Mouse (Mus musculus): ENCODE measurements around the gene Ralgapb. TPM values are rescaled to one million over a fixed set of nuclear protein-coding genes. Genes with fewer than 3 reads are reported as not detected.
"Not testable (repeated sequence)": the region's sequence is repeated elsewhere in the genome, so short reads cannot be mapped to it uniquely, and the experiment has no call there.

Gene Ralgapb
- total and polyA plus RNA-seq, 3 experiments = 14.6 to 34.5 (median 33.7) TPM

DNA sequence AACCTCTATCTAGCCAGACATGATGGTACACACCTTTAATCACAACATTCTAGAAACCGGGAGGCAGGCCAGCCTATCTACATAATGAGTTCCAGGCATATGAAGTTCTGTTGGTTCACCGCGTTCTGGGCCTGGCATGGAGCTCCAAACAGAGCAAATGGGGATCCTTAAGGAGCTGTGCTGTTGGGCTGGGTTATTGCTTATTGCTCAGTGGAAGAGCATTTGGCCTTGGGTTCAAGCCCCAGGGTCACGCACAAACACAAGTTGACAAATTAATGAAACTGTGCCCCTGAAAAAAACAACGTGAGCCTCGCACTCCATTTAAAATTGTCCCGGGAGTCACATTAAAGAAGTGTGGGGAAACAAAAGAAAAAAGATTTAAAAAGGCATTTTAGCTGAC is 20.2 kb upstream of the Ralgapb start:
- 86% methylated on average over 7 of the region's 7 CpGs for WGBS
- no peaks in the 10 kb centered on the region for H3K4me1 ChIP-seq (ENCODE audit: control insufficient read depth, insufficient read depth, low read length)
- intact Hi-C loops (cut with DNase I) = no loop called here

DNA sequence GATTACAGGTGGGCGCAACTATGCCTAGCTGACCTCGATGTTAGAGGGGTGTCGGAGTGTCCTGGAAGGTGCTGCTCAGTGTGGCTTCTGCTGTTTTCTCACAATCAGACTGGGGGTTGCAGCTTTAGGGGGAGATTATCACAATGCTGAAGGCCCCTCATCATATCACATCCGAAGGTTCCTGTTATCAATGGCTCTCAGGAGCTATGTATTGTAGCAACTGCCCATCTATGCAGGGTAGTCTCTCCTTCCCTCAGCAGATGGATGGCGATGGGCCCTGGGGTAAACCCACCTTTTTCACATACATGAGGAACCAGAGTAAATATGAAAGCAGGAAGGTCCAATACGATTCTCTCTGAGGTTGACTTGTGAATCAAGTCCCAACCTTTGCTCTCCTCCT is 13.3 kb upstream of the Ralgapb start:
- TF ChIP-seq EP300 (IDR thresholded peaks at IDR 0.05; ENCODE audit: insufficient read depth, low read depth, low read length) = no peak
- no peak for TF ChIP-seq CTCF (IDR thresholded peaks at IDR 0.05)
- TF ChIP-seq POLR2A (IDR thresholded peaks at IDR 0.05; ENCODE audit: insufficient read depth, low read depth, low read length) = no peak
- no peaks in the 10 kb centered on the region for H3K27me3 ChIP-seq (ENCODE audit: control insufficient read depth, insufficient read depth, low read length)
- no peaks in the 10 kb centered on the region for H3K79me2 ChIP-seq (replicated peaks; ENCODE audit: control insufficient read depth, insufficient read depth, low read length)
- no peaks in the 10 kb centered on the region for H3K36me3 ChIP-seq (ENCODE audit: control insufficient read depth, insufficient read depth, low read length)
- 84% methylated on average over 6 of the region's 6 CpGs for WGBS
- DNase-seq = no peak
- no peak overlapping the region for H3K4me3 ChIP-seq
- no peaks in the 10 kb centered on the region for H3K4me1 ChIP-seq (ENCODE audit: control insufficient read depth, insufficient read depth, low read length)
- intact Hi-C loops (cut with DNase I) = no loop called here
- no peak overlapping the region for H3K9ac ChIP-seq (ENCODE audit: low read depth, low read length)
- H3K27ac ChIP-seq = no peak overlapping the region

More for the DNA sequence above, 20.2 kb upstream of the Ralgapb start:
- H3K36me3 ChIP-seq (ENCODE audit: control insufficient read depth, insufficient read depth, low read length) = no peaks in the 10 kb centered on the region
- no peaks in the 10 kb centered on the region for H3K79me2 ChIP-seq (replicated peaks; ENCODE audit: control insufficient read depth, insufficient read depth, low read length)
- H3K27me3 ChIP-seq (ENCODE audit: control insufficient read depth, insufficient read depth, low read length) = no peaks in the 10 kb centered on the region
- H3K27ac ChIP-seq = no peak overlapping the region
- no peak overlapping the region for H3K4me3 ChIP-seq
- no peak overlapping the region for H3K9ac ChIP-seq (ENCODE audit: low read depth, low read length)
- DNase-seq = no peak
- TF ChIP-seq POLR2A (IDR thresholded peaks at IDR 0.05; ENCODE audit: insufficient read depth, low read depth, low read length) = no peak
- TF ChIP-seq EP300 (IDR thresholded peaks at IDR 0.05; ENCODE audit: insufficient read depth, low read depth, low read length) = no peak
- TF ChIP-seq CTCF (IDR thresholded peaks at IDR 0.05) = no peak

DNA sequence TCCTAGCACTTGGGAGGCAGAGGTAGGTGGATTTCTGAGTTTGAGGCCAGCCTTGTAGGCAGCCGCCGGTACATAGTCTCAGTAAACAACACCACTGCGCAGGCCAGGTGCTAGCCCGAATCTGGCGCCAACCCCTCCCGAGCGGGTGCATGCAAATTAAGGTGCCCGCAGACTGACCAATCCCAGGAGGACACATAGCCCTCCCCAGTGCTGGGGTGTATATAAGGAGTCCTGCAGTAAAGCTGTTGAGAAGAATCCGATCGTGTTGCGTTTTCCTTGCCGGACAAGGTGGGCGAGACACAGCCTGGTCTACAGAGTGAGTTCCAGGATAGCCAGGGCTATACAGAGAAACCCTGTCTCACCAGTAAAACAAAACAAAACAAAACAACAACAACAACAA is 12.5 kb upstream of the Ralgapb start:
- WGBS = 68% methylated on average over 13 of the region's 13 CpGs
- H3K27ac ChIP-seq; H3K4me3 ChIP-seq; H3K9ac ChIP-seq (ENCODE audit: low read depth, low read length); H3K79me2 ChIP-seq (replicated peaks; ENCODE audit: control insufficient read depth, insufficient read depth, low read length); H3K4me1 ChIP-seq (ENCODE audit: control insufficient read depth, insufficient read depth, low read length); intact Hi-C loops (cut with DNase I); DNase-seq; H3K36me3 ChIP-seq (ENCODE audit: control insufficient read depth, insufficient read depth, low read length); H3K27me3 ChIP-seq (ENCODE audit: control insufficient read depth, insufficient read depth, low read length): not testable (repeated sequence)

DNA sequence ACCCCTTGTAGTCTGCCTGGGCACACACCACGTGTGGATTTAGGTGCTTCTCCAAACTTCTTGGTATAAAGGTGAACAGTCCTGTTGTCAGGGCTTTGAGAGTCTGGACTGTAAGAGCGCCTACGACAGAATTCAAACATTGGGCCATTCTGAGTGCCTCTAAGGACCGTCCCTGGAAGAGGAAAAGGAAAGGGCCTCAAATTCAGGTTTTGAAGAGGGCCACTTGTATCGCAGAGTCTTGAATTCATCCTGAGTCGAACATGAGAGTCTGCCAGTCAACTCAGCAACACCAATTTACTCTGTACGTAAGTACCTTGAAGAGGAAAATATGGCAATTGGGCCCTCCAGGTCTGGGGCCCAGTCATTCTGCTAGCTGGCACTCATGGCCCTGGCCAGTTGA is 6.7 kb upstream of the Ralgapb start:
- WGBS = 82% methylated on average over 7 of the region's 7 CpGs
- Histone ChIP-seq H3K9ac (ENCODE audit: low read depth, low read length) (no peak overlapping the region), H3K36me3 (ENCODE audit: control insufficient read depth, insufficient read depth, low read length) (no peaks in the 10 kb centered on the region), H3K27ac (no peak overlapping the region), H3K79me2 (replicated peaks; ENCODE audit: control insufficient read depth, insufficient read depth, low read length) (no peaks in the 10 kb centered on the region), H3K4me3 (no peak overlapping the region), H3K4me1 (ENCODE audit: control insufficient read depth, insufficient read depth, low read length) (no peaks in the 10 kb centered on the region), H3K27me3 (ENCODE audit: control insufficient read depth, insufficient read depth, low read length) (no peaks in the 10 kb centered on the region)
- intact Hi-C loops (cut with DNase I) = no loop called here
- TF ChIP-seq POLR2A (IDR thresholded peaks at IDR 0.05; ENCODE audit: insufficient read depth, low read depth, low read length) = no peak
- TF ChIP-seq CTCF (IDR thresholded peaks at IDR 0.05) = no peak
- no peak for TF ChIP-seq EP300 (IDR thresholded peaks at IDR 0.05; ENCODE audit: insufficient read depth, low read depth, low read length)
- DNase-seq = no peak

DNA sequence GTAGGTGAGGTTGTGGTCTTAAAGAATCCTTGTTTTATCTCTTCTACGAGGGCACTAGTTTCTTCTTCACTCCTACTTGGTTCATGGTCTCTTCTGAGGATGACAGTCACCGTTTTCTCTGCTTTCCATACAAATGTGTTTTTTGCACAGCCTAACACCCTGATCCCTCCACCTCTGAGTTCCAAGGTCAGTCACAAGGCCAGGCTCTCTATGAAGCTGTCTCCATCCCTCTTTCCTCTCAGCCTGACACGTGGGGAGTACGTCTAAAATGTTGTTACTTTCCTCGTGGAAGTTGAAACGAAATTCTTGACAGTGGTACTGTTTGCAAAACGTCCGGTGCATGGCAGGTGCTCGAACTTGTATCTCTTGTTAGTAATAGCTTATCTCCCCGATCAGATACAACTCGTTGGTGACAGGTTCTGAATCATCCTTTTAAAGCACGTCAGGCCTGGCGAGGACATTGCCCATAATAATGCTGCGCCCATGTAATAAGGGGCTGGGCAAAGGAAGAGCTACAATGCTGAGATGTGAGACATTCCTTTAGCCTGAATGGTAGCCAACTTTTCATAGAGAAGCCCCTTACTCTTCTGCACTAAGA is 552 bp upstream of the Ralgapb start:
- Histone ChIP-seq H3K27me3 (ENCODE audit: control insufficient read depth, insufficient read depth, low read length) (no peaks in the 10 kb centered on the region), H3K27ac (peak overlapping the region; percentile 59), H3K4me1 (ENCODE audit: control insufficient read depth, insufficient read depth, low read length) (peaks cover 9% of the 10 kb centered on the region), H3K36me3 (ENCODE audit: control insufficient read depth, insufficient read depth, low read length) (peaks cover 14% of the 10 kb centered on the region; the same call in 1 of the 2 replicates), H3K79me2 (replicated peaks; ENCODE audit: control insufficient read depth, insufficient read depth, low read length) (peaks cover 5% of the 10 kb centered on the region), H3K4me3 (peak overlapping the region; percentile 45), H3K9ac (ENCODE audit: low read depth, low read length) (peak overlapping the region; percentile 60)
- WGBS = 19% methylated on average over 14 of the region's 14 CpGs
- TF ChIP-seq POLR2A (IDR thresholded peaks at IDR 0.05; ENCODE audit: insufficient read depth, low read depth, low read length) = no peak; the same call in 1 of the 2 replicates
- no peak for TF ChIP-seq EP300 (IDR thresholded peaks at IDR 0.05; ENCODE audit: insufficient read depth, low read depth, low read length)
- TF ChIP-seq CTCF (IDR thresholded peaks at IDR 0.05) = no peak
- DNase-seq = peak in 1 of 2 experiments; percentile 19
- intact Hi-C loops (cut with DNase I) = loop anchor here (2.0 kb wide), 1 partner anchor 48 kb away; no protein-coding TSS in a partner anchor

DNA sequence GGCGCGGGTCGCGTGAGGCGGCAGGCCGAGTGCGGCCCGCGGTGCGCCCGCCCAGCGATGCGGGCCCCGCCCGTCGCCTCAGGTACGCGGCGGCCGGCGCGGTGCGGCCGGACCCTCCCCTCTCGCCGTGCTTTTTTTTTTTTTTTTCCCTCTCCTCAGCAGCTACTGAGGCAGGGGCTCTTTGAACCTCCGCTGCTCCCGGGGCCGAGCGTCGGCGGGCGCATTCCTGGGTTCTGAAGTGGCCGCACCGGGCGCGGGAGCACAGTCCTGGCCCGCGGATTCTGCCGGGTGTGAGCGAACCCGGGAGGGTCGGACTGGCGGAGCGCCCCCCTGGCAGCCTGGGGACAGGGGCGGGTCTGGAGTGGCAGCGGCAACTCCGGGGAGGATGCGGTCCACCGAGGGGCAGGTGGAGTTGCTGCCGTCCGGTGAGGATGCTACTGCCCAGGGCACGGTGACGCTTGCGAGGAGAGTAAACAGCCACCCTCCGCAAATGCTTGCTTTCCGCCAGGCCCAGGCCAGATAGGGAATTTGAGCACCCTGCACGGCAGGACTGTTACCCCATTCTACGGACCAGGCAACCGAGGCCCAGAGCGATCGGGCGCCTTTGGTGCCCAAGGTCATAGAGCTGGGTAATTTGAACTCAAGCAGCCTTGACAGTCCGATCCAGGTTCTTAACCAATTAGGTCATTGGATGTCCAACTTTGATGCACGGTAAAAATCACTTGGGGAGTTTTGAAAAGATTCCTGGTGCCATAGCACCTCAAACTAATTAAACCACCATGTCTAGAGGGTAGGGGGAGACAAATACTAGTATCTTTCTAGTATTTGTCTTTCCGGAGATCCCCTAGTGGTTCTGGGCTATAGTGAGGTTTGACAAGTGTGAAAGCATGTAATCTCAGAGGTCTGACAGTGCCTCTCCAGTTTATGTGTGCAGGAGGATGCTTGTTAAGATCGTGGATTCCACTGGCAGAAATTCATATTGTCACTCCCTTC is 670 bp downstream of the Ralgapb start:
- DNase-seq = peak; percentile 45 to 59
- 1% methylated on average over 42 of the region's 67 CpGs for WGBS
- peaks cover 11% of the 10 kb centered on the region for H3K4me1 ChIP-seq (ENCODE audit: control insufficient read depth, insufficient read depth, low read length)
- no peak for TF ChIP-seq CTCF (IDR thresholded peaks at IDR 0.05)
- no peak for TF ChIP-seq POLR2A (IDR thresholded peaks at IDR 0.05; ENCODE audit: insufficient read depth, low read depth, low read length)
- no peak for TF ChIP-seq EP300 (IDR thresholded peaks at IDR 0.05; ENCODE audit: insufficient read depth, low read depth, low read length)
- H3K27me3 ChIP-seq (ENCODE audit: control insufficient read depth, insufficient read depth, low read length) = no peaks in the 10 kb centered on the region
- H3K9ac ChIP-seq (ENCODE audit: low read depth, low read length) = peak overlapping the region; percentile 94
- H3K36me3 ChIP-seq (ENCODE audit: control insufficient read depth, insufficient read depth, low read length) = peaks cover 19% of the 10 kb centered on the region; the same call in 1 of the 2 replicates
- H3K79me2 ChIP-seq (replicated peaks; ENCODE audit: control insufficient read depth, insufficient read depth, low read length) = peaks cover 5% of the 10 kb centered on the region
- intact Hi-C loops (cut with DNase I) = no loop called here
- H3K4me3 ChIP-seq = peak overlapping the region; percentile 93
- peak overlapping the region; percentile 88 for H3K27ac ChIP-seq
